Mouse (Mus musculus) hindbrain, postnatal 0 days (tissue): ENCODE data around the gene Syt8. TPM values are rescaled to one million over a fixed set of nuclear protein-coding genes. Genes with fewer than 3 reads are reported as not detected.

Experiments
- ATAC-seq: fragments of 200-750 bp; cut with Nextera tagmentation; 2 replicates; pipeline ENCODE4 v1.8.0; 2017; ENCODE audit warnings: mild to moderate bottlenecking, moderate TSS enrichment, moderate library complexity
- DNase-seq: peaks from one replicate; pipeline ENCODE4 v3.0.0-alpha.2; 2015; ENCODE audit warnings: low spot score
- H3K27ac ChIP-seq: fragments of 300-500 bp; sonication (generic); 2 replicates; pipeline ENCODE4 v1.5.1; 2014; ENCODE audit warnings: mild to moderate bottlenecking
- H3K27me3 ChIP-seq: fragments of 300-500 bp; sonication (generic); 2 replicates; pipeline ENCODE4 v1.6.1; 2014; ENCODE audit warnings: low read length, mixed read lengths; ENCODE audit not compliant: insufficient read depth
- H3K36me3 ChIP-seq: fragments of 300-500 bp; sonication (generic); 2 replicates; pipeline ENCODE4 v1.6.1; 2014; ENCODE audit warnings: low read length, mixed read lengths; ENCODE audit not compliant: insufficient read depth
- H3K4me1 ChIP-seq: fragments of 300-500 bp; sonication (generic); 2 replicates; pipeline ENCODE4 v1.6.1; 2014; ENCODE audit warnings: antibody characterized with exemption, low read length, mixed read lengths; ENCODE audit not compliant: insufficient read depth
- H3K4me2 ChIP-seq: fragments of 300-500 bp; sonication (generic); 2 replicates; pipeline ENCODE4 v1.6.1; 2014; ENCODE audit warnings: low read depth, mild to moderate bottlenecking, low read length, moderate library complexity, mixed read lengths
- H3K4me3 ChIP-seq: fragments of 300-500 bp; sonication (generic); 2 replicates; pipeline ENCODE4 v1.5.1; 2014; ENCODE audit warnings: low read length
- H3K9ac ChIP-seq: fragments of 300-500 bp; sonication (generic); replicated peaks from 2 replicates; pipeline ENCODE4 v1.6.1; 2014; ENCODE audit warnings: mild to moderate bottlenecking, low read length, moderate library complexity, mixed read lengths
- H3K9me3 ChIP-seq: fragments of 300-500 bp; sonication (generic); 2 replicates; pipeline ENCODE4 v1.6.1; 2016; ENCODE audit warnings: low read length, mixed read lengths
- CTCF ChIP-seq: IDR thresholded peaks from 2 replicates; pipeline ENCODE4 v1.5.1; 2016; ENCODE audit warnings: antibody characterized with exemption, control low read depth, low read depth
- WGBS: fragments of 180-500 bp; shearing (Covaris S2); extraction: QIAGEN DNeasy Blood & Tissue Kit; methylation state at CpG from one replicate; pipeline ENCODE4 v1.1.7; 2014; 5-methylcytosine and 5-hydroxymethylcytosine counted together
- polyA plus RNA-seq: library from polyadenylated mRNA; unstranded; fragments of >200 nt; fragmentation: Nextera tagmentation; extraction: Ambion mirVana; gene quantifications from 2 replicates; pipeline ENCODE4 v1.2.1, GENCODE M21; 2015
- total RNA-seq: library from RNA; depleted of rRNA; stranded (reverse); fragments of >200 nt; gene quantifications from 2 replicates; pipeline ENCODE4 v1.2.3, GENCODE M21; 2014

The Syt8 gene
- total and polyA plus RNA-seq, 2 experiments from 2014 or later: not detected

GRCm38 (mm10) chr7:142478001-142478400, 43.4 kb downstream of the Syt8 start:
- Histone ChIP-seq H3K27ac (no peak overlapping the region), H3K9ac (no peak overlapping the region), H3K4me1 (no peaks in the 10 kb centered on the region; the same call in 1 of the 2 replicates), H3K9me3 (no peaks in the 10 kb centered on the region), H3K4me2 (no peak overlapping the region), H3K4me3 (no peak overlapping the region), H3K27me3 (no peaks in the 10 kb centered on the region), H3K36me3 (no peaks in the 10 kb centered on the region)
- ATAC-seq: no peak
- DNase-seq: no peak
- TF ChIP-seq CTCF: no peak
- 92% methylated on average over 6 of the region's 6 CpGs for WGBS

GRCm38 (mm10) chr7:142478574-142478973, 43.9 kb downstream of the Syt8 start:
- Histone ChIP-seq H3K27ac (no peak overlapping the region), H3K4me1 (no peaks in the 10 kb centered on the region; the same call in 1 of the 2 replicates), H3K36me3 (no peaks in the 10 kb centered on the region), H3K27me3 (no peaks in the 10 kb centered on the region), H3K9ac (no peak overlapping the region), H3K4me2 (no peak overlapping the region), H3K4me3 (no peak overlapping the region), H3K9me3 (no peaks in the 10 kb centered on the region)
- DNase-seq: no peak
- TF ChIP-seq CTCF: no peak
- WGBS: 64% methylated on average over 2 of the region's 2 CpGs
- ATAC-seq: no peak

- no peak for TF ChIP-seq CTCF
- no peaks in the 10 kb centered on the region for H3K36me3 ChIP-seq
- H3K27me3 ChIP-seq: no peaks in the 10 kb centered on the region
- H3K4me3 ChIP-seq: no peak overlapping the region
- H3K27ac ChIP-seq: no peak overlapping the region
- no peak overlapping the region for H3K9ac ChIP-seq
- H3K4me1 ChIP-seq: no peaks in the 10 kb centered on the region; the same call in 1 of the 2 replicates
- DNase-seq (no peak), ATAC-seq (no peak)
- no peak overlapping the region for H3K4me2 ChIP-seq
- H3K9me3 ChIP-seq: no peaks in the 10 kb centered on the region
These were observed 44.7 kb downstream of the Syt8 start for GRCm38 (mm10) chr7:142479307-142479706.

GRCm38 (mm10) chr7:142479886-142480285, 45.2 kb downstream of the Syt8 start:
- no peak for DNase-seq
- no peak for ATAC-seq
- Histone ChIP-seq H3K4me1 (no peaks in the 10 kb centered on the region; the same call in 1 of the 2 replicates), H3K9me3 (no peaks in the 10 kb centered on the region), H3K36me3 (no peaks in the 10 kb centered on the region), H3K27me3 (no peaks in the 10 kb centered on the region), H3K4me3 (no peak overlapping the region), H3K9ac (no peak overlapping the region), H3K27ac (no peak overlapping the region), H3K4me2 (no peak overlapping the region)
- 98% methylated on average over 3 of the region's 3 CpGs for WGBS
- no peak for TF ChIP-seq CTCF

- H3K9ac ChIP-seq: no peak overlapping the region
- H3K36me3 ChIP-seq: no peaks in the 10 kb centered on the region
- H3K27ac ChIP-seq: no peak overlapping the region
- 95% methylated on average over 3 of the region's 3 CpGs for WGBS
- no peaks in the 10 kb centered on the region; the same call in 1 of the 2 replicates for H3K4me1 ChIP-seq
- ATAC-seq (no peak), DNase-seq (no peak)
- H3K4me3 ChIP-seq: no peak overlapping the region
- no peaks in the 10 kb centered on the region for H3K27me3 ChIP-seq
- no peak for TF ChIP-seq CTCF
- H3K4me2 ChIP-seq: no peak overlapping the region
- H3K9me3 ChIP-seq: no peaks in the 10 kb centered on the region
These were observed 46.0 kb downstream of the Syt8 start for GRCm38 (mm10) chr7:142480661-142481060.

- peak overlapping the region; percentile 51 for H3K9ac ChIP-seq
- WGBS: 7% methylated on average over 5 of the region's 5 CpGs
- H3K4me1 ChIP-seq: no peaks in the 10 kb centered on the region; the same call in 1 of the 2 replicates
- no peaks in the 10 kb centered on the region for H3K27me3 ChIP-seq
- H3K9me3 ChIP-seq: no peaks in the 10 kb centered on the region
- H3K4me3 ChIP-seq: peak overlapping the region; percentile 12; the same call in 1 of the 2 replicates
- DNase-seq (peak; percentile 57), ATAC-seq (no peak; the same call in 1 of the 2 replicates)
- peak overlapping the region; percentile 67 for H3K27ac ChIP-seq
- peak; percentile 74 for TF ChIP-seq CTCF
- H3K4me2 ChIP-seq: peak overlapping the region; percentile 56
- no peaks in the 10 kb centered on the region for H3K36me3 ChIP-seq
These were observed 46.5 kb downstream of the Syt8 start for GRCm38 (mm10) chr7:142481186-142481567.

- H3K36me3 ChIP-seq: no peaks in the 10 kb centered on the region
- peak overlapping the region; percentile 56 for H3K4me2 ChIP-seq
- ATAC-seq: peak; percentile 60
- H3K9ac ChIP-seq: peak overlapping the region; percentile 51
- TF ChIP-seq CTCF: no peak
- peak overlapping the region; percentile 12 for H3K4me3 ChIP-seq
- peak overlapping the region; percentile 67 for H3K27ac ChIP-seq
- no peaks in the 10 kb centered on the region for H3K27me3 ChIP-seq
- H3K9me3 ChIP-seq: no peaks in the 10 kb centered on the region
- no peaks in the 10 kb centered on the region; the same call in 1 of the 2 replicates for H3K4me1 ChIP-seq
- 4% methylated on average over 21 of the region's 22 CpGs for WGBS
- DNase-seq: peak; percentile 52
These were observed 47.1 kb downstream of the Syt8 start for GRCm38 (mm10) chr7:142481568-142482255.
